ENCODE assay signal across 13 mouse cellular contexts in the genomic region with DNA sequence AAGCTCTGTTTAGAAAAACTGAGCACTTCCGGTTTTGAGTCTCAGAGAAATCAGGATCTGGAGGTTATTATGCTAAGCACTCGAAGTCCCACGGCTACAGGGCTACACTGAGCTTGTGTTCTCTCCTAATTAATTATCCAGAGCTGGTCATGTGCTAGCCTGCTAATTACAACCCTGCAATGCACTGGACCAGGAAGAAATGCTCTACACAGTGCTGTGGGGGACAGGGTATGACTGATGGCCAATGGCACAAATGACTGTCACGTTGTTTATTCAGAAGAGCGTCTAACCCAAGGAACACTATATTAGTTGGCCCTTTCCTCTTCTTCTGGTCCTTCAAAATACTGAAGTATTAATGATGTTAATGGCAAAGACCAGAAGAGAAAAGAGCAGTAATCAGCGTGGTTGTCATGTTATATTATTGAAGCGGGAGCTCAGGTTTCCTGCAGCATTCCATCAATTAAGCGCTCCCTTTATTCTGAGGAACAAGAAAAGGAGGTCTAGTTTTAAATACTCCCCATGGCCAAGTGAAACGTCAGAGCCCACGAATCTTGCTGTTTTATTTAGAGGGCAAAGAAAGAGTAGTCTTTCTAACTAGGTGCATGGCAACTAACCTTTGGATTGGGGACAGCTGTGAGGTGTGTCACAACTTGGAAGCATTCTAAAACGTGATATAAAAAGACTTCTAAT. TPM values are rescaled to one million over a fixed set of nuclear protein-coding genes. Genes with fewer than 3 reads are reported as not detected.
DNase-seq lines count a peak whose midpoint lies in the region; ATAC-seq and TF ChIP-seq lines count a peak whose summit lies in the region.
"Had no signal": no experiment of that assay in that cellular context is flagged by ENCODE, and none has a peak within 500 bp of the region (broad histone marks: within the 10 kb centered on the region; RNA-seq: fewer than 3 reads in every experiment).

No protein-coding gene starts in this region.

- peaks cover 9% of the 10 kb centered on the region; the same call in 1 of the 2 replicates for H3K36me3 ChIP-seq in embryonic facial prominence, embryonic 14.5 days (ENCODE audit: control insufficient read depth, insufficient read depth, low read length)
- peaks cover 10% of the 10 kb centered on the region; the same call in 1 of the 2 replicates for H3K36me3 ChIP-seq in embryonic facial prominence, embryonic 10.5 days (replicated peaks)
- H3K36me3 ChIP-seq in hindbrain, embryonic 13.5 days, result peaks cover 74% of the 10 kb centered on the region
- H3K36me3 ChIP-seq: lung, embryonic 15.5 days had no signal

- no peak overlapping the region for H3K27ac ChIP-seq in embryonic facial prominence, embryonic 14.5 days (replicated peaks; ENCODE audit: low read depth, low read length)
- H3K27ac ChIP-seq in embryonic facial prominence, embryonic 10.5 days (replicated peaks), result no peak overlapping the region
- H3K27ac ChIP-seq in layer of hippocampus, adult 2 months, result peak overlapping the region; percentile 79
- peak overlapping the region; percentile 48; the same call in 1 of the 2 replicates for H3K27ac ChIP-seq in hindbrain, embryonic 13.5 days
- H3K27ac ChIP-seq: embryonic facial prominence, embryonic 13.5 days; heart, embryonic 13.5 days; lung, embryonic 15.5 days had no signal

- H3K27me3 ChIP-seq in embryonic facial prominence, embryonic 14.5 days (replicated peaks; ENCODE audit: control insufficient read depth, insufficient read depth, low read length), result no peaks in the 10 kb centered on the region
- H3K27me3 ChIP-seq in embryonic facial prominence, embryonic 10.5 days (replicated peaks; ENCODE audit: low read depth, poor library complexity, severe bottlenecking), result no peaks in the 10 kb centered on the region
- no peaks in the 10 kb centered on the region for H3K27me3 ChIP-seq in hindbrain, embryonic 13.5 days
- H3K27me3 ChIP-seq: embryonic facial prominence, embryonic 13.5 days; heart, embryonic 13.5 days; lung, embryonic 15.5 days had no signal

- H3K9ac ChIP-seq in embryonic facial prominence, embryonic 14.5 days (ENCODE audit: low read depth, low read length), result no peak overlapping the region
- no peak overlapping the region for H3K9ac ChIP-seq in hindbrain, embryonic 13.5 days
- H3K9ac ChIP-seq: embryonic facial prominence, embryonic 13.5 days; heart, embryonic 13.5 days; lung, embryonic 15.5 days had no signal

- 0 out of 2 replicates have a peak, but pooled peaks have one; percentile 33 for ATAC-seq in embryonic facial prominence, embryonic 14.5 days (ENCODE audit: low read depth)
- ATAC-seq in hindbrain, embryonic 13.5 days (ENCODE audit: low FRiP score), result peak; percentile 71

- H3K4me2 ChIP-seq in embryonic facial prominence, embryonic 14.5 days (ENCODE audit: low read depth, low read length), result no peak overlapping the region
- no peak overlapping the region for H3K4me2 ChIP-seq in hindbrain, embryonic 13.5 days
- H3K4me2 ChIP-seq: embryonic facial prominence, embryonic 13.5 days; heart, embryonic 13.5 days; liver, embryonic 11.5 days; lung, embryonic 15.5 days had no signal

- WGBS in embryonic facial prominence, embryonic 14.5 days, result 47% methylated on average over 11 of the region's 11 CpGs
- WGBS in embryonic facial prominence, embryonic 10.5 days, result 71% methylated on average over 11 of the region's 11 CpGs
- WGBS in hindbrain, embryonic 13.5 days, result 62% methylated on average over 11 of the region's 11 CpGs

- H3K9me3 ChIP-seq in embryonic facial prominence, embryonic 14.5 days (ENCODE audit: control insufficient read depth, low read length), result no peaks in the 10 kb centered on the region
- H3K9me3 ChIP-seq in embryonic facial prominence, embryonic 10.5 days, result no peaks in the 10 kb centered on the region
- no peaks in the 10 kb centered on the region for H3K9me3 ChIP-seq in hindbrain, embryonic 13.5 days
- H3K9me3 ChIP-seq: lung, embryonic 15.5 days had no signal

- no peak for TF ChIP-seq CTCF in layer of hippocampus, adult 2 months (conservative IDR thresholded peaks at IDR 0.05)

- H3K4me1 ChIP-seq in embryonic facial prominence, embryonic 14.5 days (ENCODE audit: control insufficient read depth, insufficient read depth, low read length), result no peaks in the 10 kb centered on the region
- H3K4me1 ChIP-seq in embryonic facial prominence, embryonic 10.5 days, result peaks cover 5% of the 10 kb centered on the region; the same call in 1 of the 2 replicates
- H3K4me1 ChIP-seq in hindbrain, embryonic 13.5 days (replicated peaks), result no peaks in the 10 kb centered on the region
- H3K4me1 ChIP-seq: embryonic facial prominence, embryonic 13.5 days; lung, embryonic 15.5 days had no signal

- no peak overlapping the region for H3K4me3 ChIP-seq in embryonic facial prominence, embryonic 14.5 days (ENCODE audit: low read depth, low read length)
- no peak overlapping the region for H3K4me3 ChIP-seq in embryonic facial prominence, embryonic 10.5 days
- no peak overlapping the region for H3K4me3 ChIP-seq in layer of hippocampus, adult 2 months
- H3K4me3 ChIP-seq in hindbrain, embryonic 13.5 days, result no peak overlapping the region
- H3K4me3 ChIP-seq: embryonic facial prominence, embryonic 13.5 days; heart, embryonic 13.5 days; lung, embryonic 15.5 days had no signal

- DNase-seq in embryonic facial prominence, embryonic 14.5 days (ENCODE audit: low spot score), result peak; percentile 9
- no peak for DNase-seq in embryonic facial prominence, embryonic 10.5 days (ENCODE audit: low spot score)
- peak in 1 of 2 experiments; percentile 46 for DNase-seq in layer of hippocampus, adult 2 months (ENCODE audit: low spot score in 2 of 2)
- no peak for DNase-seq in layer of hippocampus, adult 18-20 months (ENCODE audit: low spot score in 2 of 2)
- peak; percentile 22 for DNase-seq in brain, adult 2 months (ENCODE audit: low read depth, low spot score)
- no peak for DNase-seq in urinary bladder, adult 18-20 months (ENCODE audit: low spot score in 2 of 2)
- no peak for DNase-seq in gastrocnemius, adult 8-10 months (ENCODE audit: low spot score in 2 of 2)
- DNase-seq: cerebellum, adult 9-10 months had no signal

RNA-seq across cellular contexts. Expression of a gene that starts 18.4 kb away (rescaled TPM):
- polyA plus RNA-seq in embryonic facial prominence, embryonic 14.5 days (2014; fragmentation: Nextera tagmentation; extraction: Ambion mirVana), result 11.3 and 11.8 TPM in 2 replicates
- polyA plus RNA-seq in embryonic facial prominence, embryonic 10.5 days (2016; fragmentation: Nextera tagmentation; extraction: Ambion mirVana), result 5.4 and 8.5 TPM in 2 replicates
- 10 to 100 TPM; 83.7 to 85.8 TPM for total RNA-seq in layer of hippocampus, adult 2 months (2021)
- 10 to 100 TPM; 80.4 to 86.2 TPM for total RNA-seq in layer of hippocampus, adult 18-20 months (2021)
- 25.5 and 26.3 TPM in 2 replicates for polyA plus RNA-seq in hindbrain, embryonic 13.5 days (2015; fragmentation: Nextera tagmentation; extraction: Ambion mirVana)
- total RNA-seq in gastrocnemius, adult 8-10 months (2022), result 1 to 10 TPM; 4.6 to 7.6 (median 5.6) TPM

Comparison
In these comparisons a context has a peak if more than half of its experiments do, and no peak if none do; other contexts are left out.
1. DNase-seq: peak in embryonic facial prominence, embryonic 14.5 days (single experiment) and brain, adult 2 months (single experiment); none in embryonic facial prominence, embryonic 10.5 days (single experiment), layer of hippocampus, adult 18-20 months (0 of 2), urinary bladder, adult 18-20 months (0 of 2) and gastrocnemius, adult 8-10 months (0 of 2).
2. H3K27ac ChIP-seq: peak in layer of hippocampus, adult 2 months (single experiment) and hindbrain, embryonic 13.5 days (single experiment); none in embryonic facial prominence, embryonic 14.5 days (single experiment) and embryonic facial prominence, embryonic 10.5 days (single experiment).
3. RNA of a gene that starts 18.4 kb away (total RNA-seq): 80.4 to 86.2 TPM in layer of hippocampus, adult 18-20 months and 83.7 to 85.8 TPM in layer of hippocampus, adult 2 months; 4.6 to 7.6 TPM in gastrocnemius, adult 8-10 months; every median in the first group is over 4 times any median in the second.